Mouse (Mus musculus) embryonic facial prominence, embryonic 11.5 days (tissue): ENCODE results near the gene Gimap7. TPM values are rescaled to one million over a fixed set of nuclear protein-coding genes. Genes with fewer than 3 reads are reported as not detected.

ENCODE experiments used
- ATAC-seq: fragments of 200-750 bp; cut with Nextera tagmentation; replicated peaks from 2 replicates; pipeline ENCODE4 v1.8.0; 2017; ENCODE audit warnings: low read depth; ENCODE audit not compliant: insufficient number of reproducible peaks, low FRiP score, low TSS enrichment
- DNase-seq: peaks from one replicate; pipeline ENCODE4 v3.0.0-alpha.2; 2015; ENCODE audit warnings: low spot score
- H3K27ac ChIP-seq: fragments of 300-500 bp; sonication (generic); replicated peaks from 2 replicates; pipeline ENCODE4 v1.5.1; 2014; ENCODE audit warnings: mild to moderate bottlenecking, low read depth, low read length, control low read depth
- H3K27me3 ChIP-seq: fragments of 300-500 bp; sonication (generic); 2 replicates; pipeline ENCODE4 v1.6.1; 2014; ENCODE audit warnings: mild to moderate bottlenecking, low read length, moderate library complexity, mixed read lengths; ENCODE audit not compliant: control insufficient read depth, insufficient read depth
- H3K36me3 ChIP-seq: fragments of 300-500 bp; sonication (generic); replicated peaks from 2 replicates; pipeline ENCODE4 v1.6.1; 2014; ENCODE audit warnings: low read depth, mild to moderate bottlenecking, low read length, moderate library complexity, mixed read lengths; ENCODE audit not compliant: control insufficient read depth, insufficient read depth
- H3K4me1 ChIP-seq: fragments of 300-500 bp; sonication (generic); 2 replicates; pipeline ENCODE4 v1.6.1; 2014; ENCODE audit warnings: low read length, mixed read lengths; ENCODE audit not compliant: control insufficient read depth, insufficient read depth
- H3K4me2 ChIP-seq: fragments of 300-500 bp; sonication (generic); 2 replicates; pipeline ENCODE4 v1.6.1; 2014; ENCODE audit warnings: low read depth, mild to moderate bottlenecking, control low read depth, low read length, moderate library complexity
- H3K4me3 ChIP-seq: fragments of 300-500 bp; sonication (generic); 2 replicates; pipeline ENCODE4 v1.5.1; 2014; ENCODE audit warnings: low read depth, low read length, control low read depth
- H3K9ac ChIP-seq: fragments of 300-500 bp; sonication (generic); replicated peaks from 2 replicates; pipeline ENCODE4 v1.6.1; 2014; ENCODE audit warnings: mild to moderate bottlenecking, control low read depth, low read length
- H3K9me3 ChIP-seq: fragments of 300-500 bp; sonication (generic); replicated peaks from 2 replicates; pipeline ENCODE4 v1.6.1; 2016; ENCODE audit warnings: mild to moderate bottlenecking, low read length, inconsistent platforms, mixed read lengths; ENCODE audit not compliant: control insufficient read depth
- WGBS: fragments of 180-500 bp; shearing (Covaris S2); extraction: QIAGEN DNeasy Blood & Tissue Kit; methylation state at CpG from one replicate; pipeline ENCODE4 v1.1.7; 2014; 5-methylcytosine and 5-hydroxymethylcytosine counted together
- polyA plus RNA-seq: library from polyadenylated mRNA; unstranded; fragments of >200 nt; fragmentation: Nextera tagmentation; extraction: Ambion mirVana; gene quantifications from 2 replicates; pipeline ENCODE4 v1.2.1, GENCODE M21; 2014

Gene Gimap7
- polyA plus RNA-seq, 1 experiment from 2014 or later = not detected

- no peak overlapping the region for H3K27ac ChIP-seq
- ATAC-seq (no peak), DNase-seq (no peak)
- H3K9ac ChIP-seq = no peak overlapping the region
- H3K36me3 ChIP-seq = no peaks in the 10 kb centered on the region
- H3K9me3 ChIP-seq = no peaks in the 10 kb centered on the region
- no peak overlapping the region for H3K4me3 ChIP-seq
- 66% methylated on average over 7 of the region's 7 CpGs for WGBS
- peaks cover 13% of the 10 kb centered on the region for H3K27me3 ChIP-seq
- H3K4me2 ChIP-seq = no peak overlapping the region
- H3K4me1 ChIP-seq = no peaks in the 10 kb centered on the region; the same call in 1 of the 2 replicates
Measured at GRCm38 (mm10) chr6:48747091-48747966, 28.9 kb downstream of the Gimap7 start.

DNA sequence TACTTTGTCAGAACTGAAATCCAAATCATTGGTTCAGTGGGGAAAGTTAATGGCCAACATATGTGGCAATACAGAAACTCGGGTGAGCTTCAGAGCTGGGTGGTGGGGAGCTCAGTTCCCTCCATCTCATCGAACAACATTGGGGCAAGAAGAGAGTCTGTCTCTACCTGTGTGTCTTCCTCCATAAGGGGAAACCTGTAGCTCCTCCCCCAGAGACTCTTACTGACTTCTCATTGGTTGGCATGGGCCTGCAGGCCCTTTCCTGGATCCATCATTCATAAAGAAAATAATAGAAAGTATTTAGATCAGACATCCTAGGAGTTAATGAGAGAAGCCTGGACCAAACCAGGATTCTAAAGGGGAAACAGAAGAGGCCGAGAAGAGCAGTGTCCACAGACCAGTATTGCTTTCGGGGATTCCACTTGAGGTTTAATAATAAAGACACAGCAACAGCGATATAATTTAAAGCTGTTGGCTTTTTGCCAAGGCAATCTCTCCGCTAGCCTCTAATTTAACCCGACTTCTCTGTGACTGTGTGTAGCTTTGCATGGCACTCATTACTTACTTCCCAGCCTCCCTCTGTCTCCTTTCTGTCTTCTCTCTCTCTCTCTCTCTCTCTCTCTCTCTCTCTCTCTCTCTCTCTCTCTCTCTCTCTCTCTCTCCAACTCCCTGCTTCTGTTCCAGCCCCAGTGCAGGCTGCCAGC lies 45.3 kb downstream of the Gimap7 start:
- H3K4me3 ChIP-seq = no peak overlapping the region
- H3K4me1 ChIP-seq = no peaks in the 10 kb centered on the region
- ATAC-seq (no peak), DNase-seq (no peak)
- no peaks in the 10 kb centered on the region for H3K9me3 ChIP-seq
- H3K9ac ChIP-seq = no peak overlapping the region
- no peaks in the 10 kb centered on the region for H3K27me3 ChIP-seq
- H3K36me3 ChIP-seq = no peaks in the 10 kb centered on the region
- H3K4me2 ChIP-seq = no peak overlapping the region
- 79% methylated on average over 7 of the region's 7 CpGs for WGBS
- H3K27ac ChIP-seq = no peak overlapping the region

- Histone ChIP-seq H3K4me3 (no peak overlapping the region), H3K9ac (no peak overlapping the region), H3K27me3 (no peaks in the 10 kb centered on the region), H3K27ac (no peak overlapping the region), H3K9me3 (no peaks in the 10 kb centered on the region), H3K36me3 (no peaks in the 10 kb centered on the region), H3K4me2 (no peak overlapping the region), H3K4me1 (no peaks in the 10 kb centered on the region)
- no peak for DNase-seq
- no peak for ATAC-seq
- 90% methylated on average over 10 of the region's 10 CpGs for WGBS
Measured at GRCm38 (mm10) chr6:48764496-48764895, 46.1 kb downstream of the Gimap7 start.

- H3K27me3 ChIP-seq = no peaks in the 10 kb centered on the region
- no peaks in the 10 kb centered on the region for H3K36me3 ChIP-seq
- 62% methylated on average over 9 of the region's 9 CpGs for WGBS
- no peaks in the 10 kb centered on the region for H3K9me3 ChIP-seq
- H3K27ac ChIP-seq = no peak overlapping the region
- DNase-seq = no peak
- no peak for ATAC-seq
- H3K9ac ChIP-seq = no peak overlapping the region
- no peaks in the 10 kb centered on the region for H3K4me1 ChIP-seq
- no peak overlapping the region for H3K4me3 ChIP-seq
- H3K4me2 ChIP-seq = no peak overlapping the region
Measured at GRCm38 (mm10) chr6:48768178-48768869, 49.9 kb downstream of the Gimap7 start.

GRCm38 (mm10) chr6:48768933-48769332 lies 50.5 kb downstream of the Gimap7 start:
- WGBS = 87% methylated on average over 3 of the region's 3 CpGs
- H3K27ac ChIP-seq = no peak overlapping the region
- H3K4me3 ChIP-seq = no peak overlapping the region
- ATAC-seq = no peak
- H3K4me1 ChIP-seq = no peaks in the 10 kb centered on the region
- no peak for DNase-seq
- no peaks in the 10 kb centered on the region for H3K36me3 ChIP-seq
- H3K9me3 ChIP-seq = no peaks in the 10 kb centered on the region
- H3K4me2 ChIP-seq = no peak overlapping the region
- H3K27me3 ChIP-seq = no peaks in the 10 kb centered on the region
- no peak overlapping the region for H3K9ac ChIP-seq

- DNase-seq (no peak), ATAC-seq (no peak)
- WGBS = 84% methylated on average over 3 of the region's 3 CpGs
- H3K27ac ChIP-seq = no peak within 1 kb of the TSS
- H3K27me3 ChIP-seq = no peaks in the 10 kb centered on the region
- H3K36me3 ChIP-seq = no peaks in the 10 kb centered on the region
- H3K9ac ChIP-seq = no peak within 1 kb of the TSS
- H3K4me3 ChIP-seq = no peak within 1 kb of the TSS
- no peak within 1 kb of the TSS for H3K4me2 ChIP-seq
- no peaks in the 10 kb centered on the region for H3K9me3 ChIP-seq
- H3K4me1 ChIP-seq = no peaks in the 10 kb centered on the region
Measured at GRCm38 (mm10) chr6:48770696-48771095, 52.3 kb downstream of the Gimap7 start, which contains the start of gene Gimap3. TSS of gene Gimap3 (minus strand) at chr6:48770851.

- Histone ChIP-seq H3K27me3 (no peaks in the 10 kb centered on the region), H3K4me1 (no peaks in the 10 kb centered on the region), H3K9ac (no peak overlapping the region), H3K9me3 (no peaks in the 10 kb centered on the region), H3K36me3 (no peaks in the 10 kb centered on the region), H3K4me2 (no peak overlapping the region), H3K4me3 (no peak overlapping the region), H3K27ac (no peak overlapping the region)
- DNase-seq (peak; percentile 86), ATAC-seq (no peak)
- WGBS = 9% methylated on average over 8 of the region's 8 CpGs
Measured at GRCm38 (mm10) chr6:48772030-48772429, 53.6 kb downstream of the Gimap7 start.
